Mouse (Mus musculus): Measurements from ENCODE around the gene Zfp945. TPM values are rescaled to one million over a fixed set of nuclear protein-coding genes. Genes with fewer than 3 reads are reported as not detected.
"Not testable (repeated sequence)": the region's sequence is repeated elsewhere in the genome, so short reads cannot be mapped to it uniquely, and the experiment has no call there.

Zfp945 gene
- 1.8 and 2.0 TPM in 2 replicates for polyA plus RNA-seq (2015; fragmentation: Nextera tagmentation; extraction: Ambion mirVana)

- Histone ChIP-seq H3K27me3 (no peaks in the 10 kb centered on the region), H3K4me1 (replicated peaks) (peaks cover 12% of the 10 kb centered on the region), H3K9ac (peak within 1 kb of the TSS; percentile 52), H3K4me2 (peak within 1 kb of the TSS; percentile 72), H3K27ac (replicated peaks) (peak within 1 kb of the TSS; percentile 59), H3K4me3 (replicated peaks) (peak within 1 kb of the TSS; percentile 62), H3K9me3 (replicated peaks) (no peaks in the 10 kb centered on the region), H3K36me3 (replicated peaks) (no peaks in the 10 kb centered on the region)
- under 1% methylated on average over 20 of the region's 20 CpGs for WGBS (ENCODE audit: insufficient replicate concordance)
- peak; percentile 84 for ATAC-seq (ENCODE audit: insufficient read depth)
Measured at GRCm38 (mm10) chr17:22866845-22867481, at the start of gene Zfp945. Gene Zfp945 (minus strand): TSS chr17:22867134.

- no peaks in the 10 kb centered on the region for H3K4me1 ChIP-seq (replicated peaks)
- no peaks in the 10 kb centered on the region for H3K36me3 ChIP-seq (replicated peaks)
- no peak overlapping the region for H3K4me2 ChIP-seq
- H3K27me3 ChIP-seq = no peaks in the 10 kb centered on the region
- 54% methylated on average over 3 of the region's 3 CpGs for WGBS (ENCODE audit: insufficient replicate concordance)
- ATAC-seq (ENCODE audit: insufficient read depth) = no peak
- H3K9ac ChIP-seq = no peak overlapping the region
- no peak overlapping the region for H3K4me3 ChIP-seq (replicated peaks)
- no peaks in the 10 kb centered on the region for H3K9me3 ChIP-seq (replicated peaks)
- H3K27ac ChIP-seq (replicated peaks) = no peak overlapping the region
Measured at GRCm38 (mm10) chr17:22888302-22888701, 21.4 kb upstream of the Zfp945 start.

- no peaks in the 10 kb centered on the region for H3K36me3 ChIP-seq (replicated peaks)
- H3K9ac ChIP-seq = no peak overlapping the region
- H3K9me3 ChIP-seq (replicated peaks) = no peaks in the 10 kb centered on the region
- no peaks in the 10 kb centered on the region for H3K27me3 ChIP-seq
- no peaks in the 10 kb centered on the region for H3K4me1 ChIP-seq (replicated peaks)
- no peak overlapping the region for H3K4me2 ChIP-seq
- H3K4me3 ChIP-seq (replicated peaks) = no peak overlapping the region
- ATAC-seq (ENCODE audit: insufficient read depth) = peak; percentile 66
- 54% methylated on average over 10 of the region's 10 CpGs for WGBS (ENCODE audit: insufficient replicate concordance)
- no peak overlapping the region for H3K27ac ChIP-seq (replicated peaks)
Measured at GRCm38 (mm10) chr17:22884059-22884698, 17.2 kb upstream of the Zfp945 start.

DNA sequence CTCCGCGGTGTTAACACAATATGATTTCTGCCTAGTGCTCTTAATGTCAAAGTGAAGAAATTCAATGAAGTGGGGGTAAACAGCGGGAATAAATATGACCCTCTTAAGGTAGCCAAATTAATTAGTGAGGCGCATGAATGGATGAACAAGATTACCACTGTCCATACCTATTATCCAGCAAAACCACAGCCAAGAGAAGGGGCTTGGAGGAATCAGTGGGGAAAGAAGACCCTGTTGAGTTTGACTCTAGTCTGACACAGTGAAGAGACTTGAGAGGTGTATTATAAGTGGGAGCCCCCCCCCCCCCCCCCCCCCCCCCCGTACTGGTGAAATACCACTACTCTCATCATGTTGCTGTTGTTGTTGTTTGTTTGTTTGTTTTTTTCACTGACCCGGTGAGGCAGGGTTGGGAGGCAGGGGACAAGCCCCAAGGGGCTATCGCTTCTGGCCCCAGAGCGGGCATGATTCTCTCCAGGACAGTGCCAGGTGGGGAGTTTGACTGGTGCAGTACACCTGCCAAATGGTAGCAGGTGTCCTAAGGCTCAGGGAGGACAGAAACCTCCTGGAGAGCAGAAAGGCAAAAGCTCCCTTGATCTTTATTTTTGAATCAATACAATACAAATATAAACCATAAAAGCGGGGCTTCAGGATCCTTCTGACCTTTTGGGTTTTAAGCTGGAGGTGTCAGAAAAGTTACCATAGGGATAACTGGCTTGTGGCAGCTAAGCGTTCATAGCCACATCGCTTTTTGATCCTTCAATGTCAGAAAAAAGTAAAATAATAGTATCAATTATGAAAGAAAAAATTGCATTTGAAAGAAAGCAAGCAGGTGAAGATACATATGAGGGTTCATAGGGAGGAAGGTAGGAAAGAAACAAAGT lies 10.7 kb upstream of the Zfp945 start:
- Histone ChIP-seq H3K27ac (replicated peaks) (no peak overlapping the region), H3K36me3 (replicated peaks) (no peaks in the 10 kb centered on the region), H3K27me3 (no peaks in the 10 kb centered on the region), H3K4me2 (no peak overlapping the region), H3K9me3 (replicated peaks) (no peaks in the 10 kb centered on the region), H3K9ac (no peak overlapping the region), H3K4me1 (replicated peaks) (no peaks in the 10 kb centered on the region), H3K4me3 (replicated peaks) (no peak overlapping the region)
- WGBS (ENCODE audit: insufficient replicate concordance) = 79% methylated on average over 10 of the region's 11 CpGs
- peak; percentile 89 for ATAC-seq (ENCODE audit: insufficient read depth)

- Histone ChIP-seq H3K4me2 (no peak overlapping the region), H3K27me3 (no peaks in the 10 kb centered on the region), H3K9ac (no peak overlapping the region), H3K4me3 (replicated peaks) (no peak overlapping the region), H3K9me3 (replicated peaks) (no peaks in the 10 kb centered on the region), H3K27ac (replicated peaks) (no peak overlapping the region), H3K4me1 (replicated peaks) (no peaks in the 10 kb centered on the region), H3K36me3 (replicated peaks) (no peaks in the 10 kb centered on the region)
- ATAC-seq (ENCODE audit: insufficient read depth) = peak; percentile 46; the same call in 1 of the 2 replicates
- WGBS (ENCODE audit: insufficient replicate concordance) = 77% methylated on average over 20 of the region's 20 CpGs
Measured at GRCm38 (mm10) chr17:22876316-22876715, 9.4 kb upstream of the Zfp945 start.

- not testable (repeated sequence) for H3K36me3 ChIP-seq (replicated peaks); H3K27me3 ChIP-seq; H3K4me1 ChIP-seq (replicated peaks); H3K27ac ChIP-seq (replicated peaks); H3K9me3 ChIP-seq (replicated peaks); ATAC-seq (ENCODE audit: insufficient read depth); H3K4me3 ChIP-seq (replicated peaks); H3K4me2 ChIP-seq; H3K9ac ChIP-seq
- 80% methylated on average over 4 of the region's 4 CpGs for WGBS (ENCODE audit: insufficient replicate concordance)
Measured at GRCm38 (mm10) chr17:22875549-22875948, 8.6 kb upstream of the Zfp945 start.

GRCm38 (mm10) chr17:22866421-22866844 lies 501 bp downstream of the Zfp945 start:
- Histone ChIP-seq H3K27ac (replicated peaks) (peak overlapping the region; percentile 59), H3K4me2 (peak overlapping the region; percentile 72), H3K9ac (peak overlapping the region; percentile 52), H3K4me1 (replicated peaks) (peaks cover 12% of the 10 kb centered on the region), H3K27me3 (no peaks in the 10 kb centered on the region), H3K36me3 (replicated peaks) (no peaks in the 10 kb centered on the region), H3K9me3 (replicated peaks) (no peaks in the 10 kb centered on the region), H3K4me3 (replicated peaks) (peak overlapping the region; percentile 62)
- under 1% methylated on average over 10 of the region's 10 CpGs for WGBS (ENCODE audit: insufficient replicate concordance)
- no peak; the same call in 1 of the 2 replicates for ATAC-seq (ENCODE audit: insufficient read depth)

DNA sequence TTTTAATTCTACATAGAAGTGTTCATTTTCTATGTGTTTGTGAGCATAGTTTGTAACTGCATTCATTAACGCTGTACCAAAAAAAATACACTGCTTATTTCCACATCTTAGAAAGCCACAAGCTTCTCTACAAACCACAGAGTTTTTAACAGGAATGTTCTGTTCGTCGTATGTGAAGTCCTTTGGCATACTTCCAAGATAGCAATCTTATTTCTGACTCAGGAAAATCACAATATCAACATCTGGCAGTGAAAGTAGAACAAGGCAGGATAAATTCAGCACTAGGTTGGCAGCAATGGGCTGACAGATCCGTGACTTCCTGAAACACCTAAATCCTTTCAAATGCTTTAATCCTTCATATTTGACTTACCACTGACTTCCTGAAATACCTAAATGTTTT lies 45.8 kb downstream of the Zfp945 start:
- Histone ChIP-seq H3K4me1 (replicated peaks) (no peaks in the 10 kb centered on the region), H3K9ac (no peak overlapping the region), H3K27ac (replicated peaks) (no peak overlapping the region), H3K36me3 (replicated peaks) (no peaks in the 10 kb centered on the region), H3K4me3 (replicated peaks) (no peak overlapping the region), H3K27me3 (no peaks in the 10 kb centered on the region), H3K4me2 (no peak overlapping the region), H3K9me3 (replicated peaks) (no peaks in the 10 kb centered on the region)
- no peak for ATAC-seq (ENCODE audit: insufficient read depth)
- WGBS (ENCODE audit: insufficient replicate concordance) = 49% methylated on average over 4 of the region's 4 CpGs

DNA sequence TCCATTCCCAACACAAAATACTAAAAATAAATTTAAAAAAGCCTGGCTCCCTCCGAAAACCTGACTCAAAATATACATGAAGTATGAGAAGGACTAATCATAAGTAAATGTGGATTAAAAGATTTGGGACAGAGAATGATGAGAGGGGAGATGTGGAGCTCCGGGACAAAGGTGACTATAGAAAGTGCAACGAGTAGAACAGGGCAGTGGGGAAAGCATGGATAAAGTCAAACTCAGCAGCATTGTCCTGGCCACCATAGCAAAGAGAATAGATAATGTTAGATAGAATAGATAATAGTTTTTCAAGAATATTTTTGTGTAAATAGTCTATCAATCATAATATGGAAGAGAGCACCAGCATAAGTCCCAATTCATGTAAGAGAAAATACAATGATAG lies 48.7 kb downstream of the Zfp945 start:
- H3K36me3 ChIP-seq (replicated peaks) = no peaks in the 10 kb centered on the region
- ATAC-seq (ENCODE audit: insufficient read depth) = no peak
- 68% methylated on average over 3 of the region's 3 CpGs for WGBS (ENCODE audit: insufficient replicate concordance)
- H3K27ac ChIP-seq (replicated peaks) = no peak overlapping the region
- H3K4me3 ChIP-seq (replicated peaks) = peak overlapping the region; percentile 64
- H3K4me2 ChIP-seq = peak overlapping the region; percentile 68
- no peaks in the 10 kb centered on the region for H3K9me3 ChIP-seq (replicated peaks)
- no peak overlapping the region for H3K9ac ChIP-seq
- no peaks in the 10 kb centered on the region for H3K4me1 ChIP-seq (replicated peaks)
- no peaks in the 10 kb centered on the region for H3K27me3 ChIP-seq

DNA sequence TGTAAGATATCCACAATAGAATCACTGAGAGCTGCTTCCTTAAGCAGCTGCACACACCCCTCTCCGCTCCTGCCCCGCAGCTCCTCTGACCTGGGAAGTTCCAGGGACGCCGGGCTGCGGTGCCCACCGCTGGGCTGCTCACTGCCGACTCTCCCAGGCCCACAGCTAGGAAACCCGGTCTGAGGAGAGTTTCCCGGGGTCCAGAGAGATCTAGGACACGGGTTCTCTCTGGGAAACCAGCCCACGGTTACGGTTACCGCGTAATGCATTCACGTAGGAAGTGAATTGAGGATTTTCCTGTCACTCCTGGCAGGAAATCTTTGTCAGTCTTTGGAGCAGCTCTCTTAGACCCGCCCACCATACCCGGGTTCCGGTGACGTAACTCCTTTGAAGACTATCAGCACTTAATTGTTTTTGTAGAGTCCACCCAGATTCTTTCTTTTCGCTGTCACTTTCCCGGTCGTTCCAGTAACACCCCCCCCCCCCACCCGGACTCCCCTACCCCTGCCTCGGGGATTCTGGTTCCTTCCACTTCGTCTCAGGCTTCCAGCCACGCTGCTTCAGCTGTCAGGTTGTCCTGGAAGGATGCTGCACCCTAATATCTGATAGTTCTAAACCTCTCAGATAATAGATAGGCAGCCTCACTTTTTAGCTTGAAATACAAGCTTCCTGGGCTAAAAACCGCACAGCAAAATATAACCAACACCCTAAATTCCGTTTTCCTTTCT lies 49.3 kb downstream of the Zfp945 start:
- Histone ChIP-seq H3K4me3 (replicated peaks) (peak overlapping the region; percentile 64), H3K36me3 (replicated peaks) (no peaks in the 10 kb centered on the region), H3K4me1 (replicated peaks) (no peaks in the 10 kb centered on the region), H3K9ac (peak overlapping the region; percentile 43), H3K4me2 (peak overlapping the region; percentile 68), H3K9me3 (replicated peaks) (no peaks in the 10 kb centered on the region), H3K27ac (replicated peaks) (no peak overlapping the region), H3K27me3 (no peaks in the 10 kb centered on the region)
- WGBS (ENCODE audit: insufficient replicate concordance) = 2% methylated on average over 28 of the region's 28 CpGs
- ATAC-seq (ENCODE audit: insufficient read depth) = peak; percentile 58
